Mouse (Mus musculus) left cerebral cortex, postnatal 4 days (tissue): ENCODE measurements around the gene Cox17. TPM values are rescaled to one million over a fixed set of nuclear protein-coding genes. Genes with fewer than 3 reads are reported as not detected.

Experiments used
- DNase-seq: peaks from one replicate; pipeline ENCODE4 v3.0.0-alpha.2; 2022
- intact Hi-C: fragments of 180-260 bp; cut with DNase I; formaldehyde crosslinking; loops from one replicate; pipeline ENCODE4 v1.15.1; 2025
- total RNA-seq, 2 experiments: library from RNA; stranded (reverse); gene quantifications; 2 replicates each; pipeline ENCODE4 v1.2.3; 2021

The Cox17 gene
- total RNA-seq, 2 experiments from 2014 or later: 35.0 to 42.2 TPM

- intact Hi-C loops: no loop called here
- no peak for DNase-seq
These were observed 42.6 kb downstream of the Cox17 start for GRCm38 (mm10) chr16:38389284-38389893.

- DNase-seq: no peak
- intact Hi-C loops: no loop called here
These were observed 43.5 kb downstream of the Cox17 start for GRCm38 (mm10) chr16:38390322-38390721.

DNA sequence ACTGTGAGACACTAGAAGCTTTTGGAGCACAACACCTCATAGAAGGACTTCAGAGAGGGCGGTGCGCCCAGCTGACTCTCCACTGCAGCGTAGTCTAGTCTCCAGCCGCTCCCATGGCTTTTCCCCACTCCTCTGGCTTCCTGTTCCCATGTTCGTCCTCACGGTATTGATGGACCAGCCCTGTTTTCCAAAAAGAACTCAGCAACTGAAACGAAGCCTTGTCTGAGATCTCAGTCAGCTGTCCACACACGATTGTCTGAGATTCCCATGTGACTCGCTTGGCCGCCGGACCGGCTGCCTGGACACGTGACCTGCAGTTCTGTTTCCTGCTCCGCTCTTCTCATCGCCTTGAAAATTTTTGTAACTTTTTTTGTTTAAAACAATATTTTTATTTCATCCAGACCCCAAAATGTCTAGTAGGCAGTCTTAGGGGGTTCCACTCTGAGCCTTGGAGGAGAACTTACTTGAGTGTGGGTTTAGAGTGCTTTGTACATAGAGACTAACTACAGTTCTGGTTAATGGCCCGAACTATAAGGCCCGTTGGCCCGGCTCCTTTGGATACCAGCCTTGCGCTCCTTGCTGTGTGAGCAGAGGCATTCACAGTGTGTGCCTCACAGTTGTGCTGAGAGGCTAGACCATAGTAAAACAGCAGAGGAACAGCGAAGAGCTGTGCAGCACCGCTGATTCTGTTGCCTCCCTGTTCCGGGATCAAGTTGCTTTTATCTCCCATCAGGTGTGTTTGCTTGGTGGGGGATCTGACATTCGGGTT lies 45.5 kb downstream of the Cox17 start:
- DNase-seq: no peak
- intact Hi-C loops: no loop called here

GRCm38 (mm10) chr16:38394191-38394618 lies 47.4 kb downstream of the Cox17 start:
- DNase-seq: no peak
- intact Hi-C loops: no loop called here

GRCm38 (mm10) chr16:38395060-38395730 lies 48.4 kb downstream of the Cox17 start:
- intact Hi-C loops: no loop called here
- no peak for DNase-seq

GRCm38 (mm10) chr16:38396155-38396554 lies 49.4 kb downstream of the Cox17 start:
- intact Hi-C loops: no loop called here
- peak; percentile 37 for DNase-seq

DNA sequence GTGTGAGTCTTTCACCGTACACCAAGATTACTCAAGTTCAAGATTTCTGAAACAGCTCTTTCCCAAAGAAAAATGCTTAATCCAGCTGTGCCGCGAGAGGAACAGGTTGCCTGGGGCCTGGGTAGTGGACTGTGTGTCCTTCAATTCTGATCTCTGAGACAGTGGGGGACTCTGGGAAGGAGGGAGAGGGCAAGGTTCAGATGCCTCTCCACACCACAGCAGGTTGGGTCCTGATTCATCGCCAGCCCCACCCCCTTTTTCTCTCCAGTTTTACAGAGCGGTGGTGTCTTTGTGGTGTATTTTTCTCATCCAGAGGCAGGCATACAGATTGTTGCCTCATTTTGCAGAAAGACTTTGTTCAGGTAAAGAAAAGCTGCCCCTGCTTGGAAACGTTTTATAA lies 51.5 kb downstream of the Cox17 start:
- intact Hi-C loops: no loop called here
- no peak for DNase-seq

DNA sequence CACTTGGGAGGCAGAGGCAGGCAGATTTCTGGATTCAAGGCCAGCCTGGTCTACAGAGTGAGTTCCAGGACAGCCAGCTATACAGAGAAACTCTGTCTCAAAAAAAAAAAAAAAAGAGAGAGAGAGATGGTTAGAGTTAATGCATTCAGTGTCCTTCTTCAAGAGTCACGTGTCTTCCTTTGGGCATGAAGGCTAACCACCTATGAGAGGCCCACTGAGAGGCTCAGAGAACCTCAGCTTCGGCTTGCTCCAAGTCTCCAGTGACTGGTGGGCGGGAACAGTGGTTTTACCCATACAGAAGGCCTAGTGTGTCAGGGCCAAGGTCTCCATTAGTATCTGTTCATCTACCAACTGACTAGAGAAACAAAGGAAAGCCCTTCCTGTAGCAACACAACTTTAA lies 52.3 kb downstream of the Cox17 start:
- DNase-seq: no peak
- intact Hi-C loops: no loop called here

DNA sequence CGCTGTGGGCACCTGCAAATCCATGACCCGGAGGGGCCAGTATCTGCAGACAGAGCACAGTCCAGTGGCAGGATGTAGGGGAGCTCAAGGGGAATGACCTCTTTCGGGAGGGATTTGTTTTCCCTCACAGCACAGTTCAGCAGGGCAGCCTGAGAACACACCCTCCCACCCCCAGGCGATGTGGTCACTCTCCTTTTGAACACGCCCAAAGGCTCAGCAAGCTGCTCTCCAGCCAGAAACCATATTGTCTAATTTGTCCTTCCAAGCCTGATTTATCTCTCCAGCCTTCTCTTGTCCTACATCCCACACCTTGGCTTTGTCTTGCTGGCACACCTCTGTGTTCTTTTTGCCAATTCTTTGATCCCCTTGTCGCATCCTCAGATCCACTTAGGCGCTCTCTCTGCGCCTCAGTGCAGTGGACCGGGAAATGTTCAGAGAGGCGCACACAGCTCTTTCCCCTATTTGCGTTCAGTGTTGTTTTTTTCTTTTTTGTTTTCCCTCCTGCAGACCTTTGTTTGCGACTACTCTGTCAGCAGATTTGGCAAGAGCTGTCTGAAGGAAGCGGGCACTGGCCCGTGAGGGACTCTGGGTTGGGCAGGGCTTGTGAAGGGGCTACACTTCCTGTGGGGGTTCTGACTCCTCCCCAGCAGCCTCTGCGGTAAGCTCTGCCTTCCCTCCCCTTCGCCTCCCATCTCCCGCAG lies 52.9 kb downstream of the Cox17 start:
- intact Hi-C loops: no loop called here
- peak; percentile 70 for DNase-seq

GRCm38 (mm10) chr16:38400311-38400960 lies 53.6 kb downstream of the Cox17 start:
- no peak for DNase-seq
- intact Hi-C loops: no loop called here

DNA sequence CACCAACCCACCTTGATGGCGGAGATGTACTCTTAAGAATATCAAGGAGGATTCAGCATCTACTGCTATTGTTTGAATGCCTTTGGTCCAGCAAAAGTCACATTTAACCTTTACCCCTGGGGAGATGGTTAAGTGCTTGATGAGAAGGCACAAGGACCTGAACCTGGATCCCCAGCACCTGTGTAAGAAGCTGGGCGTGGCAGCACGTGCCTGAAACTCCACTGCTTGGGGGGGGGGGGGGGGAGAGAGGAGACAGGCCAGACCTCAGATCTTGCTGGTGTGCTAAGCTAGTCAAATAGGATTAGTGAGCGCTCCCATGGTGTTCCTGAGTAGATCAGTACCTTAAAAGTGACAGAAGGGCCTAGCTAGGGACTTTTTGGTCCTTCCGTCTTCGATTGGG lies 54.7 kb downstream of the Cox17 start:
- intact Hi-C loops: no loop called here
- DNase-seq: no peak

Other genes starting within 250 kb of the Cox17 start
- not detected for gene Nr1i2, start 52.2 kb upstream of the Cox17 start, total RNA-seq
- 1 to 10 TPM in 1 of 2 experiments, under 1 TPM in 1; 0.89 to 1.0 TPM for gene Maats1, start 4.8 kb upstream of the Cox17 start, total RNA-seq
- not detected for gene Gm21987, start within 50 bp of the Cox17 start, total RNA-seq
- gene Popdc2, start 15.2 kb downstream of the Cox17 start, total RNA-seq: under 1 TPM; 0.34 to 0.50 TPM
- gene Pla1a, start 86.2 kb downstream of the Cox17 start, total RNA-seq: under 1 TPM; 0.36 to 0.38 TPM
- 10 to 100 TPM; 61.2 to 62.2 TPM for gene Adprh, start 105.7 kb downstream of the Cox17 start, total RNA-seq
- gene Cd80, start 108.6 kb downstream of the Cox17 start, total RNA-seq: under 1 TPM; 0.36 to 0.50 TPM
- gene Timmdc1, start 175.7 kb downstream of the Cox17 start, total RNA-seq: 10 to 100 TPM; 28.8 to 29.5 TPM
- gene Poglut1, start 203.3 kb downstream of the Cox17 start, total RNA-seq: 10 to 100 TPM; 33.3 to 35.5 TPM
- 10 to 100 TPM; 26.2 to 27.2 TPM for gene Tmem39a, start 211.7 kb downstream of the Cox17 start, total RNA-seq